ENCODE assay signal across 17 mouse cellular contexts in genomic region chr12:52636920-52637319, GRCm38 (mm10).
"Had no signal": no experiment of that assay in that cellular context is flagged by ENCODE, and none has a peak within 500 bp of the region (broad histone marks: within the 10 kb centered on the region; RNA-seq: fewer than 3 reads in every experiment).

No protein-coding gene starts in this region.

- H3K36me3 ChIP-seq: midbrain, embryonic 13.5 days; midbrain, embryonic 15.5 days; neural tube, embryonic 13.5 days; neural tube, embryonic 15.5 days; stomach, embryonic 15.5 days had no signal

- H3K27me3 ChIP-seq: megakaryocyte, embryonic 14.5 days; midbrain, embryonic 13.5 days; midbrain, embryonic 15.5 days; neural tube, embryonic 13.5 days; neural tube, embryonic 15.5 days; stomach, embryonic 15.5 days had no signal

- ATAC-seq: midbrain, embryonic 13.5 days; midbrain, embryonic 15.5 days had no signal

- DNase-seq: lung, adult 18-20 months; lung, embryonic 14.5 days; lung, postnatal 14 days; lung, postnatal 36 days; right cerebral cortex, postnatal 14 days; thymus, adult 2 months; thymus, postnatal 25 days; thymus, postnatal 4 days had no signal

- H3K9ac ChIP-seq: lung, embryonic 14.5 days; midbrain, embryonic 13.5 days; midbrain, embryonic 15.5 days; neural tube, embryonic 13.5 days; neural tube, embryonic 15.5 days; stomach, embryonic 15.5 days had no signal

- H3K4me1 ChIP-seq: midbrain, embryonic 13.5 days; midbrain, embryonic 15.5 days had no signal

- H3K9me3 ChIP-seq: megakaryocyte, embryonic 14.5 days; midbrain, embryonic 13.5 days; midbrain, embryonic 15.5 days; neural tube, embryonic 13.5 days; neural tube, embryonic 15.5 days; stomach, embryonic 15.5 days had no signal

- H3K4me2 ChIP-seq: midbrain, embryonic 11.5 days; midbrain, embryonic 13.5 days; midbrain, embryonic 15.5 days; neural tube, embryonic 13.5 days; neural tube, embryonic 15.5 days; stomach, embryonic 15.5 days had no signal

- H3K27ac ChIP-seq: macrophage; midbrain, embryonic 13.5 days; midbrain, embryonic 15.5 days; neural tube, embryonic 13.5 days; neural tube, embryonic 15.5 days; stomach, embryonic 15.5 days; stomach, postnatal 0 days had no signal

- H3K4me3 ChIP-seq: megakaryocyte, embryonic 14.5 days; midbrain, embryonic 13.5 days; midbrain, embryonic 15.5 days; neural tube, embryonic 13.5 days; neural tube, embryonic 15.5 days; stomach, embryonic 15.5 days had no signal
